Mouse (Mus musculus) cortical plate, adult 2 months (tissue): ENCODE data around the gene Git2.

ENCODE experiments used
- CTCF ChIP-seq: fragments of 200-500 bp; IDR thresholded peaks from 2 replicates; pipeline ENCODE4 v1.5.1; 2011; ENCODE audit warnings: mild to moderate bottlenecking, control low read depth, low read length; ENCODE audit not compliant: insufficient read depth; ENCODE audit errors: extremely low read depth
- POLR2A ChIP-seq: fragments of 200-500 bp; IDR thresholded peaks from 2 replicates; pipeline ENCODE4 v1.6.1; 2011; ENCODE audit warnings: mild to moderate bottlenecking, low read length, control low read depth; ENCODE audit not compliant: insufficient read depth; ENCODE audit errors: extremely low read depth

DNA sequence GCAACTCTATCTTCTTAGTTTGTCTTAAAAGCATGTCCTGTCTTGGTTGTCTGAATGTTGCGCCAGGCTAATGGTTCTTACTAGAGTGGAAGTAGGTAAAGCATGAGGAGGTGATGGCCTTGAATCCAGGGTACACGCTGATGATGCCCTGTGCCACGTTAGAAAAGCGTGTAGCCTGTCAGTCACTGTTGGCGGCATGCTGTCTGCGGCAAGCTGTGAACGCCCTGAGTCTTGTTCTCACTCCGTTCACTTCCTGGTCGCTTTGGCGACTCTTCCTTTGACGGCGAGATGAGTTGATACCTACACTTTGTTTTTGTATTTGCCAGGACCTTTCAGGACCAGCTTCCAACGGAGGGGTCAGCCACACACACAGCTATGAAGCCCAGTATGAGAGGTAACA is 27.9 kb upstream of the Git2 start:
- no peak for TF ChIP-seq CTCF
- TF ChIP-seq POLR2A: no peak
